Mouse (Mus musculus): ENCODE data around the gene Vmn1r236. TPM values are rescaled to one million over a fixed set of nuclear protein-coding genes. Genes with fewer than 3 reads are reported as not detected.

Gene Vmn1r236
- total RNA-seq (2022) = not detected

GRCm38 (mm10) chr17:21282642-21283041, at the start of gene Vmn1r236:
Gene Vmn1r236 (plus strand): TSS chr17:21282942.
- no peak for DNase-seq (ENCODE audit: low spot score in 2 of 2)

- no peak for DNase-seq (ENCODE audit: low spot score in 2 of 2)
Observed at GRCm38 (mm10) chr17:21256111-21256510, 26.6 kb upstream of the Vmn1r236 start, which contains the start of gene Vmn1r235. Gene Vmn1r235 (plus strand): TSS chr17:21256411.

- peak; percentile 8 to 25 for DNase-seq (ENCODE audit: low spot score in 2 of 2)
Observed at GRCm38 (mm10) chr17:21272103-21272502, 10.6 kb upstream of the Vmn1r236 start.

GRCm38 (mm10) chr17:21284395-21284794, 1.7 kb downstream of the Vmn1r236 start:
- DNase-seq (ENCODE audit: low spot score in 2 of 2) = no peak

GRCm38 (mm10) chr17:21289695-21290094, 7.0 kb downstream of the Vmn1r236 start:
- no peak for DNase-seq (ENCODE audit: low spot score in 2 of 2)

- DNase-seq (ENCODE audit: low spot score in 2 of 2) = no peak
Observed at GRCm38 (mm10) chr17:21311565-21311964, 28.8 kb downstream of the Vmn1r236 start, which contains the start of gene Vmn1r237. Gene Vmn1r237 (plus strand): TSS chr17:21311865.

Small RNA genes lying within 50 kb of the gene (microRNA-seq; reads per million reads assigned to microRNA genes)
- 0 reads per million in 2 experiments for gene Gm26384

Other genes starting within 250 kb of the Vmn1r236 start
- gene Vmn1r234, start 56.9 kb upstream of the Vmn1r236 start, total RNA-seq (2022) = not detected
- not detected for gene Vmn1r235, start 26.5 kb upstream of the Vmn1r236 start, total RNA-seq (2022)
- not detected for gene Vmn1r237, start 28.9 kb downstream of the Vmn1r236 start, total RNA-seq (2022)
- gene Zfp677, start 100.8 kb downstream of the Vmn1r236 start, total RNA-seq (2022) = 1 to 10 TPM; 1.1 to 2.5 (median 1.6) TPM
- gene Zfp54, start 140.3 kb downstream of the Vmn1r236 start, total RNA-seq (2022) = 1 to 10 TPM in 2 of 4 experiments, under 1 TPM in 2; 0.54 to 1.3 (median 0.82) TPM
- gene Zfp51, start 167.4 kb downstream of the Vmn1r236 start, total RNA-seq (2022) = 1 to 10 TPM; 4.4 to 6.2 (median 4.7) TPM
- 1 to 10 TPM; 4.1 to 5.5 (median 4.9) TPM for gene Zfp53, start 206.1 kb downstream of the Vmn1r236 start, total RNA-seq (2022)

Data from left cerebral cortex, adult 8-10 months (tissue).